Mouse (Mus musculus): ENCODE results near the gene Anapc1. TPM values are rescaled to one million over a fixed set of nuclear protein-coding genes. Genes with fewer than 3 reads are reported as not detected.

Anapc1 gene
- total RNA-seq (2014; fragmentation: Nextera tagmentation) (154 and 186 TPM in 2 replicates), total RNA-seq (2017) (110 and 152 TPM in 2 replicates)

DNA sequence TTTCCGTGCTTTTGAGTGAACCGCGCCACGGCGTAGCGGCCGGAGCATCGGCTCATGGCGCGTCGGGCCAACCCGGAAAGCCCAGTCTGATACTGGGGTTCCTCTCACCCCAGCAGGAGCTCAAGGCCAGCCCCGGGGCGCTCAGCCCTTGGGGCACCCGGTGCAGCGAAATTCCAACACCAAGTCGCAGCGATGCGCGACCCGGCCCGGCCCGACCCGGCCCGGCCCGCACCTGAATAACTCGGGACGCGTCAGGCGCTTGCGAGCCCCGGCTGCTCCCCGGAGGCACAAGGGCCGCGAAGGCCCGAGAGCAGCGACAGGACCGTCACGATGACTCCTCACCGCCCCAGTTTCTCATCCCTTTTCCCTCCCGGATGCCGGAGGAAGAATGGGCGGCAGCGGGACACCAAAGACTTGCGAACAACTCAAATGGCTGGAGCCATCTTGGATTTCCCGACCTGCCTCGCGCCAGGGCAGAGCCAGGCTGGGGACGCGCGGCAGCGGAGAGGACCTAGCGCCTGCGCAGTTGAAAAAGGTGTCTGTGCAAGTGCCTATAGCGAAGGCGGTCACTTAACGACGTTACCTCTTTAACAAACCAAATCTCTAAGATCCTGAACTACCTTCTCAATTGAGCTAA, at the start of gene Anapc1:
TSS of gene Anapc1 (minus strand) at position 471 of the 637 bp plus-strand sequence.
- ATAC-seq (replicated peaks; ENCODE audit: low FRiP score, low TSS enrichment, poor library complexity, severe bottlenecking) = peak; percentile 99

DNA sequence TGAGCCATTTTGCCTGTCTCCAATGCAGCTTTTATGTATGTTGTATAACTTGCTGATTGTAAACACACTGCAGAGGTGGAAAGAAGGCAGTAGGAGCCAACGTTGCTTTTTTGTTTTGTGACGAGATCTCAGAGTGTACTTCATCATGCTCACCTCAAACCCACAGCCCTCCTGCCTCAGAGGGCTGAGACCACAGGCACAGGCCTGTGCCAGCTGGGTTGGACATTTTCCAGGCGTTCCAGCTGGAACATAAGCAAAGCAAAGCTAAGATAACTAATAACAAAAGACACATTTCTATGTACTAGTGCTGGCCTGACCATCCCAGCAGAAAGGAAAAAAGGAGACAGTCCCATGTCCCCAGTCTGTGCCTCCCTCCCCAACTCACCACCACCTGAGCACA, 47.9 kb upstream of the Anapc1 start:
- ATAC-seq (replicated peaks; ENCODE audit: low FRiP score, low TSS enrichment, poor library complexity, severe bottlenecking) = no peak

DNA sequence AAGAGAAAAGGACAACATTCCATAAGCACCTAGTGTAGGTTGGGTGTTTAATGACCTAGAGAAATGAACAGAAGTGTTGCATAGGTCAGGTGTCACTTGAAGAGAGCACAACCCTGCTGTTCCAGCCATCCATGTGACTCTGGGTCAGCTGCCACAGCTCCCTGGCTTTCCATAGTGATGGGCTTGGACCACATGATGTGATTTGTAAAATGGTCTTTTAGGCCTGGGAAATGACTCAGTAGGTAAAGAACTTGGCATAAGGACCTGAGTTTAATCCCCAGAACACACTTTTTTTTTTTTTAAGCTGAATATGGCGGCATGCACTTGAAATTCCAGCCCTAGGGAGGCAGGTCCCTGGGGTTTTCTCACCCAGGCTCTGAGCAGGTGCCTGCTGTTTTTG, 44.8 kb upstream of the Anapc1 start:
- no peak for ATAC-seq (replicated peaks; ENCODE audit: low FRiP score, low TSS enrichment, poor library complexity, severe bottlenecking)

GRCm38 (mm10) chr2:128731514-128731913, 44.3 kb upstream of the Anapc1 start:
- ATAC-seq (replicated peaks; ENCODE audit: low FRiP score, low TSS enrichment, poor library complexity, severe bottlenecking) = no peak

- ATAC-seq (replicated peaks; ENCODE audit: low FRiP score, low TSS enrichment, poor library complexity, severe bottlenecking) = no peak
Measured at GRCm38 (mm10) chr2:128729141-128729540, 42.0 kb upstream of the Anapc1 start.

- no peak for ATAC-seq (replicated peaks; ENCODE audit: low FRiP score, low TSS enrichment, poor library complexity, severe bottlenecking)
Measured at GRCm38 (mm10) chr2:128728066-128728465, 40.9 kb upstream of the Anapc1 start.

GRCm38 (mm10) chr2:128727552-128727951, 40.4 kb upstream of the Anapc1 start:
- no peak for ATAC-seq (replicated peaks; ENCODE audit: low FRiP score, low TSS enrichment, poor library complexity, severe bottlenecking)

- no peak for ATAC-seq (replicated peaks; ENCODE audit: low FRiP score, low TSS enrichment, poor library complexity, severe bottlenecking)
Measured at GRCm38 (mm10) chr2:128726626-128727025, 39.4 kb upstream of the Anapc1 start.

GRCm38 (mm10) chr2:128726067-128726466, 38.9 kb upstream of the Anapc1 start:
- ATAC-seq (replicated peaks; ENCODE audit: low FRiP score, low TSS enrichment, poor library complexity, severe bottlenecking) = no peak

DNA sequence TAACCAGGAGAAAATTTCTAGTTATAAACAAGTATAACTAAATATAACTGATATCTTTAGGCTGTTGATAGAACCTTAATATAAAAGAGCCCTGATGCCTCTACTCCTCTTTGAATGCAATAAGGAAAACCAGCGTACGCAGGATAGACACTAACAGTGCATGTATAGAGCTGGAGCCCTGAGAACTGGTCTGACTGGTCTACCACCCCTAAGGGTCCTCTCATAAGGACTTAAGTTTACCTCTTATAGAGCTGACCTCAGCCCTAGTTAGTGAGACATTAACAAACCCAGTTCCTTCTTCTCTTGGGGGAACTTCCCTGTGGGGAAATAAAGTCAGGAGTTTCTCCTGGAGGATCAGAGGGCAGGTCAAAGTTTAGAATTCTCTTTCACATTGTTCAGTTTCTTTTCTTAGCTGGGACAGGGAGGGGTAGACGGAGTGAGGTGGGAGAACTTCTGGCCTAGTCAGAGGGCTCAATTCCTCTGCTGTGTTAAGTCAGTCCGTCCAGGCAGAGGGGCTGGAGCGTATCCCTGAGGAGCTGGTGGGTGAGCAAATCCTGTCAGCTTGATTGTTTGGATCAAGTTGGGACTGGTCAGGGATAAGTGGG, 35.0 kb upstream of the Anapc1 start:
- no peak for ATAC-seq (replicated peaks; ENCODE audit: low FRiP score, low TSS enrichment, poor library complexity, severe bottlenecking)

- ATAC-seq (replicated peaks; ENCODE audit: low FRiP score, low TSS enrichment, poor library complexity, severe bottlenecking) = no peak
Measured at GRCm38 (mm10) chr2:128719380-128719779, 32.2 kb upstream of the Anapc1 start.

DNA sequence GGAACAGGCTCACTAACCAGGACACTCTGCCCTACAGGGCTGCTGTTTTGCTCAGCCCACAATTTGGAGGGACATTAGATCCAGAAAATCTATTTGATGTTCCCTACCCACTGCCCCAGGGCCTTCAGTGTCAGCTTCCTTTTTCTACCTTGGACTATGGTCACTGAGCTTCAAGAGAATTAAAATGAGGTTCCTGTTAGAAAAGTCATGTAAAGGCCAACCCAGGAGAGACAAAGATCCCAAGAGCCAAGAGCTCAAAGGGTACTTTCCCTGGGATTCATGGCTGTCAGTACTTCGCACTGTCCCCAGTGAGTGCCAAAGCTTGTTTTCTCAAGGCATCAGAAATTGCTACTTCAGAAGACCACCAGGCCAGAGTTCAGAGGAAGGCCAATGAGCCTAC, 28.8 kb upstream of the Anapc1 start:
- no peak for ATAC-seq (replicated peaks; ENCODE audit: low FRiP score, low TSS enrichment, poor library complexity, severe bottlenecking)

GRCm38 (mm10) chr2:128714724-128715241, 27.6 kb upstream of the Anapc1 start:
- no peak for ATAC-seq (replicated peaks; ENCODE audit: low FRiP score, low TSS enrichment, poor library complexity, severe bottlenecking)

GRCm38 (mm10) chr2:128713548-128714003, 26.4 kb upstream of the Anapc1 start:
- no peak for ATAC-seq (replicated peaks; ENCODE audit: low FRiP score, low TSS enrichment, poor library complexity, severe bottlenecking)

GRCm38 (mm10) chr2:128712940-128713339, 25.7 kb upstream of the Anapc1 start:
- no peak for ATAC-seq (replicated peaks; ENCODE audit: low FRiP score, low TSS enrichment, poor library complexity, severe bottlenecking)

DNA sequence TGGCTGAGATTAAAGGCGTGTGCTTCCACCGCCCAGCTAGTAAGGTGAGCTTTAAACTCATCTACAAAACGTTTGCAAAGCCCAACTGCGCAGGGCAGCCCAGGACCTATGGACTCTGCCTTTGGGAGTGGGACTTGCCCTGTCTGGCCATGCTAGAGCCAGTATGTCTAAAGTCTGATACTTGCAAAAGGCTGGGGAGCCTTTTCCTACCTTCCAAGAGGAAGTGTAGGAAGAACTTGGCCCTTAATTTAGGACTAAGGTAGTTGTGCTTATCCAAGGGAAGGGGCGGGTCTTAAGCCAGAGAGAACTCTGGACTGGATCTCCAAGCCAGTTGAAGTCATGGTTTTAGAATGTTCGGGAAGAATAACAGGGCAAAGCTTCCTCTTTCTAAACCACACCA, 23.4 kb upstream of the Anapc1 start:
- no peak for ATAC-seq (replicated peaks; ENCODE audit: low FRiP score, low TSS enrichment, poor library complexity, severe bottlenecking)

GRCm38 (mm10) chr2:128709264-128709663, 22.1 kb upstream of the Anapc1 start:
- no peak for ATAC-seq (replicated peaks; ENCODE audit: low FRiP score, low TSS enrichment, poor library complexity, severe bottlenecking)

GRCm38 (mm10) chr2:128704474-128704873, 17.3 kb upstream of the Anapc1 start:
- no peak for ATAC-seq (replicated peaks; ENCODE audit: low FRiP score, low TSS enrichment, poor library complexity, severe bottlenecking)

GRCm38 (mm10) chr2:128699201-128699885, 12.2 kb upstream of the Anapc1 start:
- no peak for ATAC-seq (replicated peaks; ENCODE audit: low FRiP score, low TSS enrichment, poor library complexity, severe bottlenecking)

DNA sequence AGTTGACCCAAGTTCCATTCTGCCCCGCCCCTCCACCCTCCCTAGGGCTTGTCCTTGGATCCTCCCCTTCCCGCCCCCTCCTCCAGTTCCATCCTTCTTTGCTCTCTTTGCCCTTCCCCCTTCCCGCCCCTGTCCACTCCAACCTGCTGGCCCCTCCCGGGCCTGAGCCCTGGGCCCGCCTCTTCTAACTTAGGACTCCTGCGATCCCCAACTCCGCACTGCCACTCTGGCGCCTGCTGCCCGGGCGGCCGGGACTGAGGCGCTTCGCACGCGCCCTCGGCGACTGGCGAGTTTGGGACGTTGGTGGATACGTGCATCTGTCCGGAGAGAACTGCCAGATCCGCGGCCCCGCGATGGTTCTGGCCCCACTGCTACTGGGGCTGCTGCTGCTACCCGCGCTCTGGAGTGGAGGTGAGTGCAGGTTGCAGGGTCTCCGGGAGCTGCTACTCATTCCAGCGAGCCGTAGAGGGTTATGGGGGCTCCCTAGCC, 11.5 kb upstream of the Anapc1 start, which contains the start of gene Mertk:
TSS of gene Mertk (plus strand) at position 264 of the 489 bp plus-strand sequence.
- peak; percentile 50 for ATAC-seq (replicated peaks; ENCODE audit: low FRiP score, low TSS enrichment, poor library complexity, severe bottlenecking)

Data from megakaryocyte-erythroid progenitor cell, adult 5-6 weeks (primary cell).